Mouse (Mus musculus) left cerebral cortex, adult 18-20 months (tissue): ENCODE measurements around the gene Sox15. TPM values are rescaled to one million over a fixed set of nuclear protein-coding genes. Genes with fewer than 3 reads are reported as not detected.

Experiments used
- DNase-seq, 2 experiments: peaks; one replicate each; pipeline ENCODE4 v3.0.0; 2021 to 2022; ENCODE audit warnings: low spot score in 2 of 2, mixed read lengths in 1 of 2
- total RNA-seq, 2 experiments: library from RNA; stranded (reverse); gene quantifications; 2 replicates each; pipeline ENCODE4 v1.2.3; 2021

Gene Sox15
- total RNA-seq, 2 experiments from 2014 or later, result not detected

DNA sequence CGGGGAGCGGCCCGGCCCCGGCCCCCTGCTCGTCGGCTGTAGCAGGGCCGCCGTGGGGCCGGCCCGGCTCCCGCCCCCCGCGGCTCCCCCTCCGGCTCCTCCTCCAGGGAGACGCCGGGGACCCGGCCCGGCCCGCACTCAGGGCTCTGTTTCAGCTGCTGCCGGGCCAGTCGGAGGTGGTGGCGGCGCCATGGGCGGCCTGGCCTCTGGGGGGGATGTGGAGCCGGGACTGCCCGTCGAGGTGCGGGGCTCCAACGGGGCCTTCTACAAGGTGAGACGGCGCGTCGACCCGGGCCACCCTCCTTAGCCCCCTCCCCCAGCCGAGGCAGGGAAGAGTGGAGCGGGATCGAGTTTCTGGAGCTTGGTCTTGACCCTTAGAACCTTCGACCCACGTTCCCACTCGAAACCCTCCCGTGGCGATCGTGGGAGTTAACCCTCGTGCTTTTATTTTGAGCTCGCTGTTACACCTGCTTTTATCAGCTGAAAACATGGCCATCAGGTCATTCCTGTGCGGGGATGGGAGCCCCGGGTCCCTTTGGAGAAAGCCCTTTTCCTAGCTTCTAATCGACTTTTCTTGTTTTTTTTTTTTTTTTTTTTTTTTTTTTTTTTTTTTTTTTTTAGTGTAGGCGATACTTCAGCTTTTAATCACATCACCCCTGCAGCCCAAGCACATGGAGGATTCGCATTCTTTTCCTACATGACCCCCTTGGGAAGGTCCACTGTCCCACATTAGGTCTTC lies 21.8 kb upstream of the Sox15 start:
- no peak for DNase-seq

DNA sequence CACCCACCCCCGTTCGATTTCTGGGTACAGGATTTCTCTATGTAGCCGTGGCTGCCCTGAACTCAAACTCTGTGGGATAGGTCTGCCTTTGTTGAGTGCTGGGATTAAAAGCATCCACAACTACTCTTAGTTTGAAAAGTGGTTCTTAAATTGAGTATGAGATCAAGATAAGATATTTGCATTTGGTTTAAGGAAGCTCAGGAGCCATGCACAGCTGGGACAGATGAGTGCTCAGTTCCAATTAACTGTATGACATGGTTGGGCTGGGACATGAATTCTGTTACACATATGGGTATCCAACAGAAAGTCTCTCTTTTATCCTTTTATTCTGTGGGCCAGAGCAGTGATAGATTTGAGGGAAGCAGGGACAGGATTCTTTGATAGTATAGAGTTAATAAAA lies 19.6 kb upstream of the Sox15 start:
- no peak for DNase-seq

DNA sequence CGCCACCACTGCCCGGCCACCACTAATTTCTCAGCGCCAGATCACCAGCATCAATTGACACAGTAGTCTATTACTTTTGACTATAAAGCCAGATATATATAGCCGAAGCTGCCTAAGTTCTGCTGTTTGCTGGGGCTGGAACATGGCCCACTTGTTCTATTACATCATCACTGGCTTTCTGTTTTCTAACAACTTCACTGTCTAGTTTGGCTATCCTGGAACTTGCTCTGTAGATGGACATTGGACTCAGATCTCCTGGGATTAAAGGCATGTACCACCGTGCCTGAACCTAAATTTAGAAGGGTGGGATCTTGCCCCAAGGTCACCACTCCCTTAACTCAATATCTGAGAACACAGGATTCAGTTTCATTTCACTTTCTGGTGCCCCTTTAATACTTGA lies 9.3 kb upstream of the Sox15 start:
- DNase-seq, result no peak

DNA sequence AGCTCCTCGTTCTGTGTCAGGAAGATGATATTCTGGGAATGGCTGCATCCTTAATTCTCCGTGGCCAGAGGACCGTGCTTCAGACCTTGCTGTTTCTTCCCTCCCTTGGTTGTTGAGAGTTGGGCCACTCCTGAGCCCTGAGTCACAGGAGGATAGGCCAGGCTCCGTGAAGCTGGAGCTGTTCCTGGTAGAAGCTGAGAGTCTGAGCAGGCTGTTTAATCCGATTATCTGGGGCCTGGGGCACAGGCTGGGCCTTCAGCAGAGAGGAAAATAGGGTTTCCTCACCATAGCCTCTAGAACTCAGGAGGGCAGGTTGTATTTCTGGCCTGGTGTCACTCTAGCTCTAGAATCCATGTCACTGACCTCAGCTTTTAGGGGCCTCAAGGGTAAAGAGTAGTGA lies 1.7 kb upstream of the Sox15 start:
- DNase-seq, result no peak

DNA sequence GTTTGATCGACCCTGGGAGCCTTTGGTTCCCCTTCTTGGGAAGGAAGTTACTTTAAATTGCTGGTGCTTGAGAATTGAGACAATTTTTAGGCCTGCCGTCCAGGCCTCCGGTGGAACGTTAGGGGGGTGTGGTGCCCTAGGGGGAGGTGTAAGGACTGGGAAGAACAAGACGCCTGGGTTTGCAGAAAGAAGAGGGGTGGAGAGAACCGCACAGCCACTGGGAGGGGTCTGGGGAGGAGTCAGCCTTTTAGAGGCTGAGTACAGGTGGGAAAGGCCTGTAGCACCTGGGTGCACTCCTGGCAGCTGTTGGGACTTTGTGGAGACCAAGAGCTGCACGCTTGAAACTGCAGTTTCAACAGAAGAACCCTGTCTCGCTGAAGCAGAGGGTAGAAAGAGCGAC lies 354 bp upstream of the Sox15 start:
- DNase-seq, result no peak

DNA sequence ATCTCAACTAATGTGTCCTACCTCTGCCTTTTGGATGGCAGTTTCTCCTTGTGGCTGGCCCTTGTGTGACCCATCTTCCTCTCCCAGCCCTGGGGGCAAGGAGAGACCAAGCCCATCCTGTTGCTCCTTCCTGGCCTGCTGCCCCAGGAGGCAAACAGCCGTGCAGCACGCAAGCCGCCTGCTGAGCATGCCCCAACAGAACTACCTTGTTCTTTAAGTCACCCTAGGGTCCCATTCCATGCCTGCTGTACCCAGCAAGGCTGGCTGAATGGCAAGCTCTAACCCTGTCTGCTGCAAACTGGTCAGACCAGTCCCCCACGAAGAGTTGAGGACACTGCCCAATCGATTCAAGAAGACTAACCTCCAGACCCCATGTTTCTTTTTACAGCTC lies 946 bp downstream of the Sox15 start:
- no peak for DNase-seq

DNA sequence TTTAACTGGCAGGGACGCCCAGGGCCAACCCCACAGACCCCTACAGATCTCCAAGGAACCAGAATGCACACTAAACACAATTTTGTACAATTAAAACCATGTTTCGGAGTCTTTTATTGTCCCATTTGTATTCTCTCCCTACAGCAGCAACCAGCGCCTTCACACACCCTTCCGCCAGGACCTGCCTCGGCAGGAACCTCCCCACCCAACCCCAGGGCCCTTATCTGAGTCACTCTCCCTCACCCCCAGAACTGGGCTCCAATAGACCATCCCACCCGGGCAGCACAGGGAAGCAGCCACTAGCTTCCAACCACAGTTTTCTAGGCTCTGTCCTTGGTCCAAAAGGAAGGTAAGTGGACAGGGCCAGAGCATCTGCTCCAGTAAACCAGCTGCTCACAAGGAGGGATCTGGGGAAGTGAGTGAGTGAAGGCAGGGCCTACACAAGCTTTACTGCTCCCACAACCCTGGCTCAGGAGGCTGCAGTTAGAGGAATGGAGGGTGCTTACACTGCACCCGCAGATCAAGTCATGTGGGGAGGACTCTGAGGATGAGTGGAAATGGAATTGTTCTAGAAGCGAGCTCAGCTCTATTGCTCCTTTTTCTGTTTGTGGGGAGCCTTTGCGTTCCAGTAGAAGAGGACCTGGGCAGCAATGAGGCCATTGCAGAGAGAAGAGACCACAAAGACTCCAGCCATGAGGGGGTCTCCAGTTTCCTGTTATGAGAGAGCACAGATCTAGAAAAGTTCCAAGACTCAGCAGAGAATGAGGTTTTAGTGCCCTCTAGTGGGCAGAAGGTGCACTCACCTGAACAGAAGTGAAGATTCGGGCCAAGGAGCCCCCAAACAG lies 1.7 kb downstream of the Sox15 start:
- peak in 1 of 2 experiments; percentile 44 for DNase-seq

DNA sequence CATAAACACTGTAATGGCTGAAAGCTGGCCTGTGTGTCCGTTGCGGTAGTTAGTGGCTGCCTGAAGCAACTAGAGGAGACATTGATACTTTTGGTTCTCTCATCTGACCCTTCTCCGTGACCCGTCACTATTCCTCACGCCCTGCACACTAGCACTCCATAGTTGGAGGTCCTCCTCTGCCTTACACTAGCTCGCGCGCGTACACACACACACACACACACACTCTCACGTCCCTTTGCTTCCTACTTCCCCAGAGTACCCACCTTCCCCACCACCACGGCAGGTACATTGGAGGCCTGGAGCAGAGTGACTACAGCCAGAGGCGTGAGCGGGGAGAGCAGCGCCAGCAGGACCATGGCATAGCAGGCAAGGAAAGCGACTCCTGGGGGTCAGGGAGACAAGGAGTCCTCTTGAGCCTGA lies 2.4 kb downstream of the Sox15 start:
- DNase-seq, result no peak

DNA sequence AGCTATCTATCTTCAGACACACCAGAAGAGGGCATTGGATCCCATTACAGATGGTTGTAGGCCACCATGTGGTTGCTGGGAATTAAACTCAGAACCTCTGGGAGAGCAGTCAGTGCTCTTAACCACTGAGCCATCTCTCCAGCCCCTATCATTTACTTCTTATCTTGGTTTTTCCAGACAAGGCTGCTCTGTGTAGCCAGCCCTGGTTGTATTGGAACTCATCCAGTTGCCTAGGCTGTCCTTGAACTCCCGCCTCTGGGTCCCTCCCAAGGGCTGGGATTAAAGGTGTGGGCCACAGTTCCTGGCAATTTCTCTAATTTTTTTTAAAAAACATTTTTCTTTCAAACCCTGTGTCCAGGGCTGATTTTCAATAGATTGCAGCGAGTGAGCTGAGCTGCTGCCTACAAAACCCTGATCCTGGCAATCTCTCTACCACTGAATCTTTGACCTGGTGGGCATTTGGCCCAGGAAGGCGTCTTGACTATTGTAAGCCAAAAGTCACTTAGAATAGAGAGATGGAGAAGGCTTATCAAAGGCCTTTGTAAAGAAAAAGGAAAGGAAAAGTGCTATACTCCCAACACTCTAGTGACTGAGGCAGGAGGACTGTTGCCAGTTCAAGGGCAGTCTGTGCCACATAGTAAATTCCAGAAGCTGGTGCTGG lies 6.2 kb downstream of the Sox15 start:
- DNase-seq, result no peak

DNA sequence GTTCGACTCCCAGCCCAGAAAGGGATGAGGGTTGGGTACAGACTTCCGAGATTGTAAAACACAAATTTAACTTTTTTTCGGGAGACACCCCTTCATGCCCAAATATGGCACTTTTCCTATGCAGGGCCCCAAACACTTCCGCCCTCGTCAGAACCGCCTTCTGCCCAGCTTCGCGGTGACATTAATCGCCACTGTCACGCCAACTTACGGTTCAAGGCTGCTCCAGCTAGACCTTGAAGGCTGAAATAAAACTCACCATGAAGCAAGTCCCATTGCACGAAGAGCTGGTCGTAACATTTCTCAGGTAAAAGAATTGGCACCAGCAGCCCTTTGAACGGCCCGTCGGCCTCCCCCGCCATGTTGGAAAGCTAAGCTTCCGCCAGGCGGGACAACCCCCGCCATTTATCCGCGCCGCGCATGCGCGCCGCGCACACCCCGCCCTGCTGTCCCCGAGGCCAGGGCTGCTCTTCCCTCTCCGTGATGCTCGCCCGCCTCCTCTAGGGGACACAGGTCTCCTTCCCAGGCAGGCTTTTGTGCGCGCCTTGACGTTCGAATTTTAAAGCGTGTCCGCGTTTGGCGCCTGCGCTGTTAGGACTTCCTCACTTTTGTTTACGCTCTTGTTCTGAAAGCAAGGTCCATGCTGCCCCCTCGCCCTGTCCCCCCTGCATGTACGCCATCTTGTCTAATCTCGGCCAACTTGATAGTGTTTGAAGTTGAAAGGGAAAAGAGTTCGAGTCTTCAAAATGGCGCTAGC lies 7.3 kb downstream of the Sox15 start, which contains the start of gene Mpdu1:
Mpdu1 (minus strand) TSS at position 430 of the 754 bp plus-strand sequence.
- DNase-seq, result peak; percentile 84 to 93

DNA sequence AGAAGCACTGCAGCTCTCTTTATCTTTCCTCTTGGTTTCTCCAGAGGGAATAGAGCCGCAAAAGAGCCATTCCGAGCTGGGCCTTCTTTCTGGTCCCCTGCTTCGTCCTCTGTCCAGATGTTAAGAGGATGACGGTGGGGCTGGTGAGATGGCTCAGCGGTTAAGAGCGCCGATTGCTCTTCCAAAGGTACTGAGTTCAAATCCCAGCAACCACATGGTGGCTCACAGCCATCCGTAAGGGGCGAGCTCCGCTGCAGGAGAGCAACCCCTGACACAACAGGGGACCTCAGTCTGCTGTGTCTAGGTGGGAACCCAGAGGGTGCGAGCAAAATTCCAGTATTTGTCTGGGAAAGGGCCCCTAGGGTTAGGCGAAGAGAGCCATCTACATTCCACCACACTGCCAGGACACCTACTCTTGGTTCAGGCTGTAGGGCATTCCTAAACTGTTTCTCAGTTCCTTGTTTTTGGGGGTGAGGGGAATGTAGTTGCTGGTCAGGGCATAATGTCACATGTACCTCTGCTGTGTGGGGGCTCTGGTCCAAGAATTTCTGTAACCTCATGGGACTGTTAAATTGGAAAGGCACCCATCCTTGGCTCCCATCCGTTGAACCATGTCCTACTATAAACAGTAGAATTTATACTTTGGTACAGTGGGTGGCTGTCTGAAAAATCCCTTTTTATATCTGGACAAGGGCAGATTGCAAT lies 8.0 kb downstream of the Sox15 start:
- no peak for DNase-seq

DNA sequence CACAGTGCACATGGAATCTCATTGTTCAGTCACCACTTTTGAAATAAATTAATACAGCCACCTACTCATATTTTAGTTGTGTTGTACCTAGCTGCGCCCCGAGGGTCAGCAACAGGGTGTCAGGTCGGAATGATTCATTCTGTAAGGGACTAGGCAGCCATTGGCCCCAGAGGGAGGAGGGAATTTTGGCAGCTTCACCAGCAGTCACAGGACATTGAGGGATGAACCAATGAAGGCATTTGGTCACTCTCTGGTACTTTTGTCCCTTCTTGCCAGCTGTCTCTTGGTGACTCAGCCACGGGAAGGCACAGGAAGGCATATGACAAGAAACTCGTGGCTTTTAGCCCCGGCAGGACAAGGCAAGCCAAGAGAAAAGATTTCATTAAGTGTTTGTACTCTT lies 8.7 kb downstream of the Sox15 start:
- DNase-seq, result no peak

DNA sequence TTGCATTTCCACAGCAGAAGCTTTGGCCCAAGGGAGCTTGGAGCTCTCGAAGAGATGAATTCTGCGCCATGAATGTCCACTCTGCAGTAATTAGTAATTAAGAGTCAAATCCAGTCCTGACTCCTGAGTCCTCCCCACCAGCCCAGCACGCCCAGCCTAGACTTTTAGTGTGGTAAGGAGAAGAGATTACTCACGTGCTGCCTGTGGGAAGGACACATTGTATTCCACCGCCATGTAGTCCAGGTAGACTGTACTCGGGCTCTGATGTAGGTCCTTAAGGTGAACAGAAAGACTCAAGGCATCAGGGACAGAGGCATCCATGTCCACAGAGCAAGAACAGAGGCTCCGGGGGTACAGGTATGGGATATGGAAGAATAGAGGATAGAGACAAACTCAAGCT lies 9.7 kb downstream of the Sox15 start:
- no peak for DNase-seq

DNA sequence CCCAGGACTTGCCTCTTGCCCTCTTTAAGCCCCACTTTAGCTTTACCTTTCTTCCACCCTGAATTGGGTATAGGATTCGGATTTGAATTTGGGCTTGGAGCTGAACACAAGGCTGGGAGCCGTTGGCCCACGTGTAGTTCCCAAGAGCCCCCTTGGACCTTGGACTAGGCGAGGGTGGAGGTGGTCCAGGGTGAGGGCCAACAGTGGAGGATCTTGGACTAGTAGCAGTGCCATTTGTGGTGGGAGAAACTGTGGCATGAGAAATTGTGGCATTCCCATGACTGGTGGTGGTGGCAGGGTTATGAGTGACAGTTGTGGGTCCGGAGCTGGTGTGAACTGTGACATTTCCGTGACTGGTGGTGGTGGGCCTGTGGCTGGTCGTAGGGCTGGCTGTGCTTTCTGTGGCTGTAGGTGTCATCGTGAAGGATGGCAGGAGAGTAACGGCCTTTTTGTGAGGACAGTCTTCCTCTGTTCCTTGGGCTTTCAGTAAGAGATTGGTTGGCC lies 10.4 kb downstream of the Sox15 start:
- no peak for DNase-seq

DNA sequence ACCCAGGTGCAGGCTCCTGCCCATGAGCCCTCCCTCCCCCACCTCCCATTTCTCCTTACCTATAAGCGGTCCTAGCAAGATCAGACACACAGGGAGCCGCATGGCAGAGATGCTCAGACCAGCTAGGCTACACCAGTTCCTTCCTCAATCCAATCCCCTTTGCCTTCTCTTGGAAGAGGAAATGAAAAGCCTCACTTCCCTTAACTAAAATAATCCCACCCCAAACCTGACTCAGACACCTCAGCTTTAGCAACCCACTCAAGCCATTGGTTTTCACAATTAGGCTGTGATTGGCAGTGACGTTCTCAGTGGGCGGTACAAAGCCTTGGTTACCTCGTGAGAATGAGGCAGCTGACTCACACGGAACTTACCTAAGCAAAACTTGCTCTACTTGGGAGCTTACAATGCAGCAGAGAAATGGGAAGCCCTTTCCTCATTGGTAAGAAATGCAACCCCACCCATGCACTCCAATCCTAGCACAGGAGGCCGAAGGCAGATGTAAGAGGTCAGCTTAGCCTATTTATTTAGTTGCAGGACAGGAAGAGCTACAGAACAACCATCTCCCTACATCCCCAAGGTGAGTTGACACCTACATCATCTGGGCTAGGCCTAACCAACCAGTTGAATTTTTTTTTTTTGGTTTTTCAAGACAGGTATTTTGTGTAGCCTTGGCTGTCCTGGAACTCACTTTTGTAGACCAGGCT lies 11.0 kb downstream of the Sox15 start, which contains the start of gene Cd68:
Cd68 (minus strand) TSS at position 193 of the 704 bp plus-strand sequence.
- DNase-seq, result peak; percentile 53 to 56

DNA sequence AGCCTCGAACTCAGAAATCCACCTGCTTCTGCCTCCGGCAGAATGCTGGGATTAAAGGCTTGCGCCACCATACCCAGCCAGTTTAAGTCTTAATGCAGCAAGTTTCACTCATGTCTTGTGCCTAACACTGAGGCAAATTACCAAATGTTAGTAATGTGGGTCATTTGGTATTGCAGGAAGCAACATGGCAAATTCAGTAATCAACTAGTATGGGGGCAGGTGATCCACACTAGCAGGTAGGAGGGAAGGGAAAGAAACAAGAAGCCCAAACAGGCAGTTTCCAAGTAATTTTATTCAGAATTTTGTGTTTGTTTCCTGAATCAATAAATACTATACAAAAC lies 11.5 kb downstream of the Sox15 start:
- no peak for DNase-seq

DNA sequence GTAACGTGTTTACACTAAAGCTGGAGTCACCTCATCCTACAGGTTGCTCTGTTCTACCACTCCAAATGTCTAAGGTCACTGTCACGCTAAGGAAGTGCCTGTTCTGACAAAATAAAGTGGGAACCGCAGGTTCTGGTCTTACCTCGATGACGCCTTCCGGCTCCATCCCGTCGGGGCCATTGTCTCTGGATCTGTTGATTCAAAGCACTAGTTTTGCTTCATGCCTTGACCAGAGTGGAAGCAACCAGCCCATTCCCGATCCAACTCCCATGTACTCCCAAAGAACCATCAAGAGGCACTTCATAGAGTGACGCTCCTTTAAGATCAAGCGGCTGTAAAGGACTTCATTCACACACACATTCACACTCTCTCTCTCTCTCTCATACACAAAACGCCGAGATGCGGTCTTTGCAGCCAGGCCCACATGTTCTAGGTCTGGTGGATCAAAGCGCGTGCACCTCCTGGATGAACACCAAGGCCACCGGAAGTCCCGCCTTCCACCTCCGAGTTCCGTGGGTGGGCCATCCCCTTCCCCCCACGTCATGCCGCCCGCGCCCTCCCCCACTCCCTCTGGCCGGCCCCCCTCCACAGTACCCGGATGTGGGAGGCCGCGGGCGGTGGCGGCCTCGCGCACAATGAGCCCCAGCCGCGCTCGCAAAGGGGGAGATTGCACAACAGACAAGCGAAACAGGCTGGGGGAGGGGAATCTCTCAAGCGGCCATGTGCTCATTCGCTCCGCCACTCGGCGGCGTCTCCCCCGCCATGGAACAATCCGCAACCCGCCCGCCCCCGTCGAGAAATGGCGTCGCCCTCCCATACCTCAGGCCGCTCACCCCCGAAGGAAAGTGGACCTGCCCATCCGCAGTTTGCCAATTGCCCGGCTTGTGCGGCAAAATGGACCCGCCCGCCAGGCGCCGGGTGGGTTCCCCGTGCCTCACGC lies 15.9 kb downstream of the Sox15 start:
- DNase-seq, result peak; percentile 85 to 89

DNA sequence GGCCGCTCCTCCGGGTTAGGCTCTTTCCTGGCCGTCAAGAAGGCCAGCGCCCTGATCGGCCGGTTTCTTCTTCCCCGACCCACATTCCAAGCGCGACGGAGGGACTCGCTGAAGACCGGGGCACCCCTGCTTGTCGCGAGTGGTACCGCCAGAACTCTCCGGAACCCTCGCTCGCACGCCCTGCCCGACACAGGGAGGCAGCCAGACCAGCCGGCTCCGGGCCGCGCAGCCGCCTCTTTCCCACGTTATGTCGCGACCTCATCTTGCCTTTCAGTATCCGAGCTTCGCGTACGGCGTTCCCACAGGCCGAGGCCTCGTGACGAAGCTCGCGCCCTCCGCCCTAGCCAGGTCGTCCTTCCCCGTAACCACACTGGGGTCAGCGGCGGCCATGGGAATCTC lies 16.6 kb downstream of the Sox15 start:
- DNase-seq, result peak in 1 of 2 experiments; percentile 29
